Mouse (Mus musculus): ENCODE data around the gene Mpped2.

GRCm38 (mm10) chr2:106769236-106769635, 76.2 kb downstream of the Mpped2 start:
- no peak for TF ChIP-seq CTCF (IDR thresholded peaks at IDR 0.05; ENCODE audit: low read depth)
- TF ChIP-seq EP300 (optimal IDR thresholded peaks at IDR 0.05) = no peak
